Mouse (Mus musculus) MEL-GATA-1-ER (cell line): ENCODE results near the gene Ctso.
A peak's percentile ranks its signal among the peaks of the same experiment; 100 is the strongest.

Experiments used
- DNase-seq: peaks from one replicate; pipeline ENCODE4 v3.0.0-alpha.2; 2012; ENCODE audit warnings: low read depth; ENCODE audit errors: extremely low read depth

The Ctso gene

GRCm38 (mm10) chr3:81951785-81952184 is 19.4 kb downstream of the Ctso start:
- no peak for DNase-seq

- no peak for DNase-seq
Observed at GRCm38 (mm10) chr3:81957484-81957883, 25.1 kb downstream of the Ctso start.

- DNase-seq: no peak
Observed at GRCm38 (mm10) chr3:81961336-81961735, 28.9 kb downstream of the Ctso start.

GRCm38 (mm10) chr3:81963768-81964167 is 31.4 kb downstream of the Ctso start:
- DNase-seq: no peak

- DNase-seq: no peak
Observed at GRCm38 (mm10) chr3:81964596-81964995, 32.2 kb downstream of the Ctso start.

GRCm38 (mm10) chr3:81975607-81976006 is 43.2 kb downstream of the Ctso start:
- DNase-seq: no peak

GRCm38 (mm10) chr3:81976102-81976501 is 43.7 kb downstream of the Ctso start, which contains the start of gene Tdo2:
Gene Tdo2, minus strand, starts transcription at chr3:81976202.
- DNase-seq: no peak

GRCm38 (mm10) chr3:81981576-81981975 is 49.2 kb downstream of the Ctso start:
- no peak for DNase-seq

- no peak for DNase-seq
Observed at GRCm38 (mm10) chr3:81981990-81982389, 49.6 kb downstream of the Ctso start, which contains the start of gene Asic5. Gene Asic5, plus strand, starts transcription at chr3:81982290.

- no peak for DNase-seq
Observed at GRCm38 (mm10) chr3:81983120-81983895, 50.9 kb downstream of the Ctso start.

- no peak for DNase-seq
Observed at GRCm38 (mm10) chr3:81985100-81985499, 52.7 kb downstream of the Ctso start.

- DNase-seq: no peak
Observed at GRCm38 (mm10) chr3:81986103-81986502, 53.7 kb downstream of the Ctso start.

GRCm38 (mm10) chr3:81987628-81988027 is 55.2 kb downstream of the Ctso start:
- no peak for DNase-seq

- DNase-seq: peak; percentile 12
Observed at GRCm38 (mm10) chr3:81989692-81990141, 57.3 kb downstream of the Ctso start.

- no peak for DNase-seq
Observed at GRCm38 (mm10) chr3:81990531-81990930, 58.1 kb downstream of the Ctso start.

- DNase-seq: no peak
Observed at GRCm38 (mm10) chr3:81995371-81995770, 63.0 kb downstream of the Ctso start.

GRCm38 (mm10) chr3:81995988-81996387 is 63.6 kb downstream of the Ctso start:
- peak; percentile 46 for DNase-seq
